Mouse (Mus musculus) cerebellum, adult 8-10 months (tissue): ENCODE results near the gene Elmsan1.
A peak's percentile ranks its signal among the peaks of the same experiment; 100 is the strongest.

ENCODE experiments used
- DNase-seq: peaks from one replicate; pipeline ENCODE4 v3.0.0; 2022

The Elmsan1 gene

GRCm38 (mm10) chr12:84215758-84216440, 2.8 kb downstream of the Elmsan1 start:
- DNase-seq: no peak

DNA sequence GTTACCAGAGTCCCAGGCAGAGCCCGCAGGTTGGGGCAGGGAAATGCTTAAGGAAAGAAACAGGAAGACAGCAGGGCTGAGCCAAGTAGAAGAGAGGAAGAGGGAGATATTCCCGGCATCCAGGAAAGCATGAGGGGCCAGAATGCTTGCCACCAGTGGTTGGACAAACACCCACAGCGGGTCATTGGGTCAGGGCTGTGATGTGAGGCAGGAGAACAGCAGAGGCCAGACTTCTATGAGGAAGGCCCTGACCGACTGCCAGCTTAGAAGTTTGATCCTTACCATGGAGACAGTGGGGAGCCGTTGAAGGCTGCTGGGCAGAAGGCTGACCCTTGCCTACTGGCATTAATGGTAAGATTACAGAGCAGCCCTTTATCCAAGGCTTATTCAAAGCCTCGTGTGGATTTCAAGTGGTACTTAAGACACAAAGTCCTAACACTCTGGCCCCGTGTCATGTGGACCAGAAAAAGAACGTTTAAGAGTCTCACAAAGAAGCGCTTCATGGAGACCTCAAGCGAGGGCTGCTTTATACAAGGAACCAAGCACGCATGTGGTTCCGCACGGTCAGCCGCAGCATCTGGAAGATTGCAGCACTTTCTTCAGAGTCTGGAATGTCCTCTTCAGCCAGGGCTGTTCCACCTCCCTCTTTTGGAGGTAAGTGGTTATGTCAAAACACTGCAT, 4.0 kb downstream of the Elmsan1 start:
- DNase-seq: no peak

- no peak for DNase-seq
Observed at GRCm38 (mm10) chr12:84212297-84212696, 6.4 kb downstream of the Elmsan1 start.

- no peak for DNase-seq
Observed at GRCm38 (mm10) chr12:84211021-84211538, 7.6 kb downstream of the Elmsan1 start.

GRCm38 (mm10) chr12:84210288-84210687, 8.4 kb downstream of the Elmsan1 start:
- no peak for DNase-seq

GRCm38 (mm10) chr12:84209093-84209492, 9.6 kb downstream of the Elmsan1 start:
- no peak for DNase-seq

- DNase-seq: no peak
Observed at GRCm38 (mm10) chr12:84207209-84207817, 11.4 kb downstream of the Elmsan1 start.

- no peak for DNase-seq
Observed at GRCm38 (mm10) chr12:84206525-84206924, 12.2 kb downstream of the Elmsan1 start.

- DNase-seq: no peak
Observed at GRCm38 (mm10) chr12:84205659-84206185, 13.0 kb downstream of the Elmsan1 start.

DNA sequence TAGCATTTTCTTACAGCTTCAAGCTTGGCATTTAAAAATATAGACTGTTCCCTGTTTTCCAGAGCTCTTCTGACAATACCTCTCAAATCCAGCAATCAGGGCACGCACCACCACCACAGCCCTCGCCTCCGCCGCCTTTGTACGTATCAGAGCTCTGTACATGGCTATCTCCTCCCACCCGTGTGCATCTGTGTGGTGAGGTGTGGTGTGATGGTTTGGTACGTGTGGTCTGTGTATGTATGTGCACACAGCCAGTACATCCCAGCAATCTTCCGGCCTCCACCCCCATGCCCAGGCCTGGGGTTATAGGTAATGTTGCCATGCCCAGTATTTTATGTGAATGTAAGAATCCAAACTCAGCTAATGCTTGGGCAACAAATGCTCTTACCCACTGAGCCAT, 14.0 kb downstream of the Elmsan1 start:
- DNase-seq: no peak

DNA sequence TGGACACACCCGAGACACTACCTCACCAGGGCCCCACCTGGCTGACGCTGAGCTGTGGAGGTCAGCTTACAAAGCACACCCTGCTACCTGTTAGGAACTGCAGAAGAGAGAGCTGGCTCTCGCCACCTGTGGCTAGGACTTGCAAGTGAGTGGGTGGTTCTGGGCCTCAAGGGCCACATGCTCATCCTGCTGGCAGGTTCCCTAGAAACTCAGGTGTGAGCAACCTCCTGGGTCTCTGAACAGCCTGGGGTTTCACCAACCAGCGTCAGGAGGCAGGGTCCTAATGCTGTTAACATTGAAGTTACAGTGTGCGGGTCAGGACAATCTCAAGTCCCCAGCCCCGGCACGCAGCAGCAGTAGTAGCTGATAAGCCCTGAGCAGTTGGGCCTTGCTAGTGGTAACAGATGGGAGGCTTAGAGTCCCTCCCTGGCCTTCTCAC, 14.9 kb downstream of the Elmsan1 start:
- no peak for DNase-seq

GRCm38 (mm10) chr12:84203170-84203777, 15.4 kb downstream of the Elmsan1 start:
- no peak for DNase-seq

- no peak for DNase-seq
Observed at GRCm38 (mm10) chr12:84202561-84202960, 16.1 kb downstream of the Elmsan1 start.

- no peak for DNase-seq
Observed at GRCm38 (mm10) chr12:84201686-84202484, 16.8 kb downstream of the Elmsan1 start.

GRCm38 (mm10) chr12:84201222-84201621, 17.5 kb downstream of the Elmsan1 start:
- DNase-seq: no peak

DNA sequence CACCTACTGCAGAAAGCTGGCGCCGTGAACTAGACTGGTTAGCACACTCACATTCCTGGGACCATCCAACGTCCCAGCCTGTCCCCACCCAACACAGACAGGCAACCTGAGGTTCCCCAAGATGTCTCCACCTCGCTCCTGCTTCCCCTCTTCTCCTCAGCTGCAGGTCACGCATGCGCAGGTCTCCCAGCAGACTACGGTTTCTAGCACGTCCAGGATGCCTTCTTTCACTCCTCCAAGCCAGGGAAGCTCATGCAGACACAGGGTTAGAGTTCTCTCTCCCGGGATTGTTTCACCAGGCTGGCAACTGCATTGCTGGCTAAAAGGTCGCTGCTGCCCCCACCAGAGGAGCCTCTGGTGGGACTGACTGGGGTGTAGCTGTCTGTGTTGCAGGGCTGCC, 19.8 kb downstream of the Elmsan1 start:
- no peak for DNase-seq

- no peak for DNase-seq
Observed at GRCm38 (mm10) chr12:84198076-84198679, 20.5 kb downstream of the Elmsan1 start.

DNA sequence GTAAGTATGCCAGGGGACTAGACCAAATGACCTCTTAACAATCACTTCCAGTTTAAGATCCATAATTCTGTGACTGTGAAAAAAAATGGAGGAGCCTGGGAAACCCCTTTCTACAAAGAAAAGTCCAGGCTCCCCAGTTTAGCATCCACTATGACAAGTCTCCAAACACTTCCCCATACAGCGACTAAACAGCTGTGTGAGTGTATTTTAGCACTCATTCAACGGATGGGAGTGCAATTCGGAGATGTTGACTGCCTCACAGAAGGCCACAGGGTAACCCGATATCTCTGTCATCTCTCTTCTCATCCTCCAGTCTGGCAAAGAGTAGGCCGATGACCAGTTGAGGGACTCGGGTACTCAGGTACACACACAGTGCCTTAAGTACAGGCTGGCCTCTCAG, 23.5 kb downstream of the Elmsan1 start:
- no peak for DNase-seq

DNA sequence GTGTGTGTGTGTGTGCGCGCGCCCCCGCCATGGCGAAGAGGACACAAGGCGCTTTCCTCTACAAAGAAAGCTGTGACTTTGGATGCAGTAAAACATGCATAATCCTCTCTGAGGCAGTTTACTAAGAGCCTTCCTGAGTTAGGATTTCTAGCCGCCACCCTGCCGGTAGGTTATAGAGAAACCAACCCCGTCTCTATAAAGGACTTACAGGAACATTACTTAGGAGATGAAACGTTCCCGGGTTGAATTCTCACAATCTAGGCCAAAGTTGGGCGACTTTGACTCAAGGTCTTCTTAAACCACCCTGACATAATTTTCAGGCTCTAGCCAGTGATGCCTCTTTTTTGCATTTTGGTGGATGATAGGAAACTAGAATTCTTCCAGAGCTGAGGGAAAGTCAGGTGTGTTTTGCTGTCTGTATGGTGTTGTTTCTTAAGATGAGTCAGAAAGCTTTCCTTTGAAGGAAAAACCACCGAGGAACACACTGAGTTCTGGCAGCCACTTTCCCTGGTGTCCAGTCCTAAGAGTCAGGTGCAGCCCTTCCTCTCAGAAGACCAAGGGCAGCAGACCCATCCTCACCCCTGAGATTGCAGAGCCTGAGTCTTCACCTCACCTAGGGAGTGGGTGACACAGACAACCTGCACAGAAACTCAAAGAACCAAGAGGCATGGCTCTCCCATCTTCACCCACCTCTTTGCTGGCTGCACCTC, 24.1 kb downstream of the Elmsan1 start:
- DNase-seq: no peak

GRCm38 (mm10) chr12:84193642-84194399, 24.9 kb downstream of the Elmsan1 start:
- peak; percentile 83 for DNase-seq
